Mouse (Mus musculus) ES-Bruce4 (cell line): ENCODE results near the gene Cd164.

Source experiments
- CTCF ChIP-seq: IDR thresholded peaks from one replicate; pipeline ENCODE4 v1.8.1; 2011; ENCODE audit warnings: low read depth, low read length
- EP300 ChIP-seq: IDR thresholded peaks from 2 replicates; pipeline ENCODE4 v1.6.1; 2011; ENCODE audit warnings: low read depth, low read length; ENCODE audit not compliant: insufficient read depth
- POLR2A ChIP-seq: IDR thresholded peaks from one replicate; pipeline ENCODE4 v1.8.1; 2011; ENCODE audit warnings: low read length; ENCODE audit not compliant: insufficient read depth

DNA sequence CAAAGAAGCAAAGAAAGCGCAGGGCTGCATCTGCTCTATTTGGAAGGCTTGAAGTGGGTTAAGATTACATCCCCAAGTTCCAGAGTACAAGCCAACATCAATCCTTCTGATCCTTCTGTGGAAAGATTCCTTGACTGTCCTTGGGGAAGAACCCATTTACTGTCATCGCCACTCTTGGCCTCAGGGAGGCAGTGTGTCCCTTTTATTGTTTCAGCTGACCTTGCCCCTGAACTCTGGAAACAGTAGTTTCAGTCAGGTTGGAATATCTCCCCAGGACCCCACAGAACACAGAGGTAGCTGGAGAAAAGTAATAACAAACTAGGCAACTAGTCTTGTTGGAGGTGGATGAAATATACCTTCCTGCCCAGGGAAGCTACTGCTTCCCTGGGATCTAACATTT lies 10.1 kb upstream of the Cd164 start:
- TF ChIP-seq CTCF (peak; percentile 32), POLR2A (no peak), EP300 (no peak)
